Mouse (Mus musculus) embryonic fibroblast, embryonic 13.5 days (primary cell): Measurements from ENCODE around the gene Rac1.

Experiments
- CTCF ChIP-seq: IDR thresholded peaks from 2 replicates; pipeline ENCODE4 v1.5.1; 2011; ENCODE audit warnings: mild to moderate bottlenecking, control low read depth, low read length, moderate library complexity, borderline replicate concordance; ENCODE audit not compliant: insufficient read depth
- POLR2A ChIP-seq: IDR thresholded peaks from 2 replicates; pipeline ENCODE4 v1.6.1; 2011; ENCODE audit warnings: low read depth, mild to moderate bottlenecking, control low read depth, low read length, moderate library complexity

GRCm38 (mm10) chr5:143501140-143501539 lies 26.7 kb downstream of the Rac1 start:
- TF ChIP-seq POLR2A, result no peak
- no peak for TF ChIP-seq CTCF
